Mouse (Mus musculus) small intestine, adult 2 months (tissue): Measurements from ENCODE around the gene Klf3.

Source experiments
- CTCF ChIP-seq: fragments of 200-500 bp; IDR thresholded peaks from 2 replicates; pipeline ENCODE4 v1.5.1; 2012; ENCODE audit warnings: low read depth, mild to moderate bottlenecking, control low read depth, inconsistent platforms, low read length, moderate library complexity, mixed read lengths; ENCODE audit not compliant: insufficient replicate concordance, insufficient read length; ENCODE audit errors: extremely low read depth
- POLR2A ChIP-seq: fragments of 200-500 bp; IDR thresholded peaks from 2 replicates; pipeline ENCODE4 v1.6.1; 2012; ENCODE audit warnings: low read depth, mild to moderate bottlenecking, control low read depth, inconsistent platforms, low read length, moderate library complexity

GRCm38 (mm10) chr5:64862269-64862668 lies 59.1 kb downstream of the Klf3 start:
- TF ChIP-seq CTCF (no peak), POLR2A (no peak)
